Mouse (Mus musculus) heart, adult 2 months (tissue): Measurements from ENCODE around the gene Camta1. TPM values are rescaled to one million over a fixed set of nuclear protein-coding genes. Genes with fewer than 3 reads are reported as not detected.
A peak's percentile ranks its signal among the peaks of the same experiment; 100 is the strongest.

ENCODE experiments used
- DNase-seq, 2 experiments: peaks; one replicate each; pipeline ENCODE4 v3.0.0; 2021
- H3K27ac ChIP-seq: fragments of 200-600 bp; 2 replicates; pipeline ENCODE4 v1.8.1; 2022
- H3K27me3 ChIP-seq: fragments of 200-500 bp; 2 replicates; pipeline ENCODE4 v1.6.1; 2012; ENCODE audit warnings: mild to moderate bottlenecking, low read length, inconsistent platforms, mixed read lengths; ENCODE audit not compliant: control insufficient read depth, insufficient read depth
- H3K36me3 ChIP-seq: fragments of 200-500 bp; 2 replicates; pipeline ENCODE4 v1.6.1; 2012; ENCODE audit warnings: low read length, inconsistent platforms; ENCODE audit not compliant: control insufficient read depth, insufficient read depth
- H3K4me1 ChIP-seq: fragments of 200-500 bp; 2 replicates; pipeline ENCODE4 v1.6.1; 2011; ENCODE audit warnings: low read length; ENCODE audit not compliant: control insufficient read depth, insufficient read depth
- H3K4me3 ChIP-seq: fragments of 200-600 bp; 2 replicates; pipeline ENCODE4 v1.8.1; 2022
- H3K79me2 ChIP-seq: fragments of 200-500 bp; replicated peaks from 2 replicates; pipeline ENCODE4 v1.6.1; 2012; ENCODE audit warnings: mild to moderate bottlenecking, inconsistent platforms, low read length, moderate library complexity, mixed read lengths; ENCODE audit not compliant: control insufficient read depth, insufficient read depth
- H3K9ac ChIP-seq: fragments of 200-500 bp; 2 replicates; pipeline ENCODE4 v1.6.1; 2012; ENCODE audit warnings: low read depth, mild to moderate bottlenecking, control low read depth, inconsistent platforms, low read length, mixed read lengths
- CTCF ChIP-seq: fragments of 200-600 bp; IDR thresholded peaks from 2 replicates; pipeline ENCODE4 v1.8.1; 2022; ENCODE audit warnings: antibody characterized with exemption, mild to moderate bottlenecking, moderate library complexity
- EP300 ChIP-seq: fragments of 200-500 bp; IDR thresholded peaks from 2 replicates; pipeline ENCODE4 v1.6.1; 2011; ENCODE audit warnings: low read depth, low read length, control low read depth; ENCODE audit not compliant: insufficient read depth
- POLR2A ChIP-seq: fragments of 200-500 bp; IDR thresholded peaks from 2 replicates; pipeline ENCODE4 v1.6.1; 2011; ENCODE audit warnings: mild to moderate bottlenecking, low read depth, low read length, control low read depth; ENCODE audit not compliant: insufficient read depth
- WGBS: fragments of 180-500 bp; shearing (Covaris S2); methylation state at CpG from one replicate; pipeline ENCODE4 v1.1.7; 2018; 5-methylcytosine and 5-hydroxymethylcytosine counted together
- intact Hi-C: fragments of 180-260 bp; cut with DNase I; formaldehyde crosslinking; loops from one replicate; pipeline ENCODE4 v1.15.1; 2025
- polyA plus RNA-seq: library from polyadenylated mRNA; depleted of rRNA; stranded (reverse); fragments of >200 nt; gene quantifications from 2 replicates; pipeline ENCODE4 v1.2.3, GENCODE M21; 2012
- total RNA-seq, 2 experiments: library from RNA; stranded (reverse); gene quantifications; 2 replicates each; pipeline ENCODE4 v1.2.3; 2021

Camta1 gene
- total and polyA plus RNA-seq, 3 experiments = 39.4 to 234 (median 208) TPM

GRCm38 (mm10) chr4:151805685-151806084 lies 56.0 kb downstream of the Camta1 start:
- H3K27ac ChIP-seq = no peak overlapping the region
- peaks cover 19% of the 10 kb centered on the region for H3K4me1 ChIP-seq
- TF ChIP-seq CTCF = no peak
- TF ChIP-seq EP300 = no peak
- TF ChIP-seq POLR2A = no peak
- 53% methylated on average over 4 of the region's 4 CpGs for WGBS
- H3K4me3 ChIP-seq = no peak overlapping the region
- no peak for DNase-seq
- intact Hi-C loops = no loop called here
- H3K9ac ChIP-seq = no peak overlapping the region
- no peaks in the 10 kb centered on the region for H3K27me3 ChIP-seq
- H3K36me3 ChIP-seq = peaks cover 11% of the 10 kb centered on the region
- peaks cover 15% of the 10 kb centered on the region for H3K79me2 ChIP-seq

- peaks cover 21% of the 10 kb centered on the region for H3K4me1 ChIP-seq
- DNase-seq = no peak
- TF ChIP-seq POLR2A (no peak), CTCF (no peak), EP300 (no peak)
- H3K79me2 ChIP-seq = peaks cover 15% of the 10 kb centered on the region
- H3K9ac ChIP-seq = no peak overlapping the region
- peaks cover 11% of the 10 kb centered on the region for H3K36me3 ChIP-seq
- no peaks in the 10 kb centered on the region for H3K27me3 ChIP-seq
- intact Hi-C loops = no loop called here
- H3K4me3 ChIP-seq = no peak overlapping the region
- 75% methylated on average over 6 of the region's 6 CpGs for WGBS
- no peak overlapping the region for H3K27ac ChIP-seq
Observed at GRCm38 (mm10) chr4:151805046-151805445, 56.6 kb downstream of the Camta1 start.

- Histone ChIP-seq H3K4me1 (peaks cover 21% of the 10 kb centered on the region), H3K79me2 (peaks cover 15% of the 10 kb centered on the region), H3K36me3 (peaks cover 11% of the 10 kb centered on the region), H3K9ac (no peak overlapping the region), H3K27ac (no peak overlapping the region; the same call in 1 of the 2 replicates), H3K4me3 (no peak overlapping the region), H3K27me3 (no peaks in the 10 kb centered on the region)
- DNase-seq = no peak
- intact Hi-C loops = no loop called here
- 64% methylated on average over 2 of the region's 2 CpGs for WGBS
- no peak for TF ChIP-seq POLR2A
Observed at GRCm38 (mm10) chr4:151804208-151804607, 57.5 kb downstream of the Camta1 start.

- intact Hi-C loops = no loop called here
- Histone ChIP-seq H3K36me3 (peaks cover 11% of the 10 kb centered on the region), H3K27ac (no peak overlapping the region), H3K27me3 (no peaks in the 10 kb centered on the region), H3K4me3 (no peak overlapping the region), H3K4me1 (peaks cover 12% of the 10 kb centered on the region), H3K79me2 (peaks cover 10% of the 10 kb centered on the region), H3K9ac (no peak overlapping the region)
- DNase-seq = no peak
- TF ChIP-seq CTCF = no peak
- no peak for TF ChIP-seq EP300
- no peak for TF ChIP-seq POLR2A
- WGBS = 80% methylated on average over 2 of the region's 2 CpGs
Observed at GRCm38 (mm10) chr4:151798630-151799029, 63.0 kb downstream of the Camta1 start.

- Histone ChIP-seq H3K4me3 (no peak overlapping the region), H3K36me3 (peaks cover 14% of the 10 kb centered on the region), H3K27me3 (no peaks in the 10 kb centered on the region), H3K4me1 (peaks cover 8% of the 10 kb centered on the region), H3K9ac (no peak overlapping the region), H3K79me2 (peaks cover 6% of the 10 kb centered on the region), H3K27ac (no peak overlapping the region)
- 72% methylated on average over 5 of the region's 5 CpGs for WGBS
- no peak for TF ChIP-seq EP300
- no peak for TF ChIP-seq CTCF
- no peak for TF ChIP-seq POLR2A
- intact Hi-C loops = no loop called here
- no peak for DNase-seq
Observed at GRCm38 (mm10) chr4:151793694-151794093, 68.0 kb downstream of the Camta1 start.

GRCm38 (mm10) chr4:151786946-151787705 lies 74.5 kb downstream of the Camta1 start:
- Histone ChIP-seq H3K9ac (no peak overlapping the region), H3K27me3 (no peaks in the 10 kb centered on the region), H3K4me3 (no peak overlapping the region), H3K27ac (peak overlapping the region; percentile 61), H3K79me2 (no peaks in the 10 kb centered on the region), H3K4me1 (peaks cover 5% of the 10 kb centered on the region; the same call in 1 of the 2 replicates), H3K36me3 (no peaks in the 10 kb centered on the region)
- peak in 1 of 2 experiments; percentile 47 for DNase-seq
- TF ChIP-seq CTCF (no peak), EP300 (0 out of 2 replicates have a peak, but pooled peaks have one; percentile 58)
- 77% methylated on average over 16 of the region's 16 CpGs for WGBS
- intact Hi-C loops = no loop called here
